Mouse (Mus musculus) MEL (cell line): ENCODE results near the gene Gm10663. TPM values are rescaled to one million over a fixed set of nuclear protein-coding genes. Genes with fewer than 3 reads are reported as not detected.

Experiments used
- DNase-seq: peaks from one replicate; pipeline ENCODE4 v3.0.0; 2011; ENCODE audit warnings: low read depth, low spot score
- H3K27ac ChIP-seq: 2 replicates; pipeline ENCODE4 v1.5.1; 2012; ENCODE audit warnings: low read depth, mild to moderate bottlenecking, control low read depth, low read length, moderate library complexity; ENCODE audit not compliant: control insufficient read depth
- H3K27me3 ChIP-seq, 2 experiments: fragments of 150-350 bp in 1 of 2; sonication (generic) in 1 of 2; 2 replicates each; pipeline ENCODE4 v1.6.1; 2012; ENCODE audit warnings: low read length in 2 of 2, mild to moderate bottlenecking in 2 of 2, improper control_type of control experiment in 1 of 2, moderate library complexity in 1 of 2; ENCODE audit not compliant: insufficient read depth in 2 of 2, control insufficient read depth in 1 of 2
- H3K36me3 ChIP-seq, 2 experiments: 2 replicates each; pipeline ENCODE4 v1.6.1; 2012 to 2014; ENCODE audit warnings: low read length in 2 of 2, improper control_type of control experiment in 1 of 2, inconsistent platforms in 1 of 2, mild to moderate bottlenecking in 1 of 2; ENCODE audit not compliant: insufficient read depth in 2 of 2, control insufficient read depth in 1 of 2
- H3K4me1 ChIP-seq, 2 experiments: fragments of 150-350 bp in 1 of 2; sonication (generic) in 1 of 2; 2 replicates each; pipeline ENCODE4 v1.6.1; 2012; ENCODE audit warnings: low read length in 2 of 2, improper control_type of control experiment in 1 of 2, mild to moderate bottlenecking in 1 of 2; ENCODE audit not compliant: insufficient read depth in 2 of 2, control insufficient read depth in 1 of 2
- H3K4me3 ChIP-seq, 2 experiments: fragments of 150-350 bp in 1 of 2; sonication (generic) in 1 of 2; 2 replicates each; pipeline ENCODE4 v1.5.1; 2012; ENCODE audit warnings: low read depth in 2 of 2, low read length in 2 of 2, mild to moderate bottlenecking in 2 of 2, moderate library complexity in 2 of 2, control low read depth in 1 of 2, improper control_type of control experiment in 1 of 2; ENCODE audit not compliant: control insufficient read depth in 1 of 2, insufficient read depth in 1 of 2
- H3K79me2 ChIP-seq: 2 replicates; pipeline ENCODE4 v1.6.1; 2012; ENCODE audit warnings: mild to moderate bottlenecking, low read length, moderate library complexity; ENCODE audit not compliant: control insufficient read depth, poor library complexity, insufficient read depth
- H3K9ac ChIP-seq: 2 replicates; pipeline ENCODE4 v1.6.1; 2012; ENCODE audit warnings: low read depth, mild to moderate bottlenecking, control low read depth, low read length, moderate library complexity; ENCODE audit not compliant: control insufficient read depth, poor library complexity, severe bottlenecking
- H3K9me3 ChIP-seq: fragments of 150-350 bp; sonication (generic); replicated peaks from 2 replicates; pipeline ENCODE4 v1.6.1; 2012; ENCODE audit warnings: mild to moderate bottlenecking, low read length, improper control_type of control experiment, moderate library complexity; ENCODE audit not compliant: insufficient read depth
- BHLHE40 ChIP-seq: IDR thresholded peaks from 2 replicates; pipeline ENCODE4 v1.6.1; 2012; ENCODE audit warnings: low read depth, mild to moderate bottlenecking, inconsistent platforms, low read length, improper control_type of control experiment, borderline replicate concordance
- CTCF ChIP-seq, 3 experiments: IDR thresholded peaks in 2 of 3; conservative IDR thresholded peaks in 1 of 3; 2 replicates each; pipeline ENCODE4 v1.5.1; 2011 to 2012; ENCODE audit warnings: low read length in 3 of 3, low read depth in 2 of 3, mild to moderate bottlenecking in 2 of 3, improper control_type of control experiment in 1 of 3, inconsistent platforms in 1 of 3, mixed read lengths in 1 of 3, moderate library complexity in 1 of 3; ENCODE audit not compliant: control insufficient read depth in 1 of 3, insufficient read depth in 1 of 3, poor library complexity in 1 of 3, severe bottlenecking in 1 of 3
- ELF1 ChIP-seq: IDR thresholded peaks from 2 replicates; pipeline ENCODE4 v1.6.1; 2014; ENCODE audit warnings: low read depth, mild to moderate bottlenecking, inconsistent platforms, low read length, improper control_type of control experiment, moderate library complexity
- EP300 ChIP-seq, 2 experiments: IDR thresholded peaks; 2 replicates each; pipeline ENCODE4 v1.6.1; 2011; ENCODE audit warnings: improper control_type of control experiment in 2 of 2, low read length in 2 of 2, low read depth in 1 of 2, mild to moderate bottlenecking in 1 of 2
- JUND ChIP-seq: IDR thresholded peaks from 2 replicates; pipeline ENCODE4 v1.6.1; 2011; ENCODE audit warnings: low read depth, mild to moderate bottlenecking, improper control_type of control experiment, low read length
- KAT2A ChIP-seq: conservative IDR thresholded peaks from 2 replicates; pipeline ENCODE4 v1.6.1; 2012; ENCODE audit warnings: low read depth, low read length, improper control_type of control experiment, inconsistent platforms
- MAZ ChIP-seq: IDR thresholded peaks from 2 replicates; pipeline ENCODE4 v1.6.1; 2012; ENCODE audit warnings: low read depth, mild to moderate bottlenecking, inconsistent platforms, low read length, improper control_type of control experiment
- MEF2A ChIP-seq: IDR thresholded peaks from 2 replicates; pipeline ENCODE4 v1.6.1; 2014; ENCODE audit warnings: low read depth, mild to moderate bottlenecking, inconsistent platforms, low read length, improper control_type of control experiment; ENCODE audit not compliant: poor library complexity, insufficient replicate concordance, severe bottlenecking; ENCODE audit errors: extremely low read depth
- MXI1 ChIP-seq: IDR thresholded peaks from 2 replicates; pipeline ENCODE4 v1.6.1; 2011; ENCODE audit warnings: mild to moderate bottlenecking, low read depth, low read length, improper control_type of control experiment
- NELFE ChIP-seq: IDR thresholded peaks from 2 replicates; pipeline ENCODE4 v1.6.1; 2011; ENCODE audit warnings: low read depth, low read length, improper control_type of control experiment
- NRF1 ChIP-seq: IDR thresholded peaks from 2 replicates; pipeline ENCODE4 v1.6.1; 2014; ENCODE audit warnings: low read depth, mild to moderate bottlenecking, inconsistent platforms, low read length, improper control_type of control experiment, moderate library complexity; ENCODE audit not compliant: poor library complexity, insufficient read depth, severe bottlenecking
- POLR2A ChIP-seq, 2 experiments: IDR thresholded peaks; 2 replicates each; pipeline ENCODE4 v1.6.1; 2011 to 2012; ENCODE audit warnings: low read length in 2 of 2, mild to moderate bottlenecking in 2 of 2, control low read depth in 1 of 2, improper control_type of control experiment in 1 of 2, low read depth in 1 of 2, moderate library complexity in 1 of 2; ENCODE audit not compliant: control insufficient read depth in 1 of 2, insufficient read depth in 1 of 2, poor library complexity in 1 of 2
- POLR2AphosphoS2 ChIP-seq: IDR thresholded peaks from 2 replicates; pipeline ENCODE4 v1.6.1; 2011; ENCODE audit warnings: low read length, improper control_type of control experiment
- RAD21 ChIP-seq: IDR thresholded peaks from 2 replicates; pipeline ENCODE4 v1.6.1; 2011; ENCODE audit warnings: mild to moderate bottlenecking, low read depth, low read length, improper control_type of control experiment
- TBP ChIP-seq: IDR thresholded peaks from 2 replicates; pipeline ENCODE4 v1.8.0; 2011; ENCODE audit warnings: low read depth, low read length, improper control_type of control experiment
- UBTF ChIP-seq: IDR thresholded peaks from 2 replicates; pipeline ENCODE4 v1.6.1; 2012; ENCODE audit warnings: low read depth, mild to moderate bottlenecking, inconsistent platforms, low read length, improper control_type of control experiment, moderate library complexity, borderline replicate concordance; ENCODE audit not compliant: insufficient read depth
- USF2 ChIP-seq, 2 experiments: IDR thresholded peaks; 2 replicates each; pipeline ENCODE4 v1.6.1; 2011 to 2012; ENCODE audit warnings: improper control_type of control experiment in 2 of 2, low read length in 2 of 2, borderline replicate concordance in 1 of 2, inconsistent platforms in 1 of 2, low read depth in 1 of 2, mild to moderate bottlenecking in 1 of 2; ENCODE audit not compliant: insufficient read depth in 1 of 2
- ZKSCAN1 ChIP-seq: IDR thresholded peaks from 2 replicates; pipeline ENCODE4 v1.6.1; 2012; ENCODE audit warnings: low read depth, mild to moderate bottlenecking, inconsistent platforms, low read length, improper control_type of control experiment, moderate library complexity
- ZMIZ1 ChIP-seq: IDR thresholded peaks from 2 replicates; pipeline ENCODE4 v1.6.1; 2012; ENCODE audit warnings: low read depth, mild to moderate bottlenecking, inconsistent platforms, low read length, improper control_type of control experiment, moderate library complexity
- polyA plus RNA-seq, 2 experiments: library from polyadenylated mRNA; stranded (reverse) in 1 of 2; unstranded in 1 of 2; fragments of >175 nt in 1 of 2; fragments of >200 nt in 1 of 2; gene quantifications; 2 replicates each; pipeline versions ENCODE4 v1.2.1 to v1.2.4; 2012; ENCODE audit warnings: low replicate concordance in 2 of 2, low read depth in 1 of 2; ENCODE audit not compliant: insufficient read length in 2 of 2, insufficient read depth in 1 of 2, missing spikeins in 1 of 2
- total RNA-seq: library from RNA; depleted of rRNA; stranded (reverse); fragments of 300-350 nt; gene quantifications from 2 replicates; pipeline ENCODE4 v1.2.3, GENCODE M21; 2012

Gm10663 gene
- total and polyA plus RNA-seq, 3 experiments = not detected

- TF ChIP-seq ZMIZ1 (no peak), ZKSCAN1 (no peak), NELFE (no peak)
- no peaks in the 10 kb centered on the region for H3K36me3 ChIP-seq
- H3K9me3 ChIP-seq = no peaks in the 10 kb centered on the region
- no peaks in the 10 kb centered on the region for H3K79me2 ChIP-seq
- no peak overlapping the region for H3K27ac ChIP-seq
- H3K4me1 ChIP-seq = no peaks in the 10 kb centered on the region
- no peaks in the 10 kb centered on the region for H3K27me3 ChIP-seq
- no peak for DNase-seq
- H3K4me3 ChIP-seq = no peak overlapping the region
- H3K9ac ChIP-seq = no peak overlapping the region
Measured at GRCm38 (mm10) chr8:65047801-65048200, 27.0 kb upstream of the Gm10663 start.

GRCm38 (mm10) chr8:65053554-65053953, 21.3 kb upstream of the Gm10663 start:
- Histone ChIP-seq H3K27ac (no peak overlapping the region), H3K4me1 (no peaks in the 10 kb centered on the region), H3K36me3 (no peaks in the 10 kb centered on the region), H3K27me3 (no peaks in the 10 kb centered on the region), H3K4me3 (no peak overlapping the region), H3K9ac (no peak overlapping the region), H3K79me2 (no peaks in the 10 kb centered on the region), H3K9me3 (no peaks in the 10 kb centered on the region)
- TF ChIP-seq CTCF (IDR thresholded peaks at IDR 0.05 in 2 of 3, conservative IDR thresholded peaks at IDR 0.05 in 1 of 3; ENCODE audit: control insufficient read depth in 1 of 3, insufficient read depth in 1 of 3, low read depth in 2 of 3, low read length in 3 of 3, poor library complexity in 1 of 3, severe bottlenecking in 1 of 3) (no peak), RAD21 (no peak), JUND (no peak), MAZ (no peak)
- no peak for DNase-seq

GRCm38 (mm10) chr8:65053968-65054367, 20.9 kb upstream of the Gm10663 start:
- no peaks in the 10 kb centered on the region for H3K36me3 ChIP-seq
- no peaks in the 10 kb centered on the region for H3K9me3 ChIP-seq
- H3K4me3 ChIP-seq = no peak overlapping the region
- no peaks in the 10 kb centered on the region for H3K4me1 ChIP-seq
- no peaks in the 10 kb centered on the region for H3K27me3 ChIP-seq
- H3K79me2 ChIP-seq = no peaks in the 10 kb centered on the region
- no peak overlapping the region for H3K27ac ChIP-seq
- no peak for DNase-seq
- no peak overlapping the region for H3K9ac ChIP-seq
- TF ChIP-seq POLR2A (IDR thresholded peaks at IDR 0.05; ENCODE audit: control insufficient read depth in 1 of 2, insufficient read depth in 1 of 2, low read depth in 1 of 2, low read length in 2 of 2, poor library complexity in 1 of 2) (no peak), JUND (no peak), CTCF (IDR thresholded peaks at IDR 0.05 in 2 of 3, conservative IDR thresholded peaks at IDR 0.05 in 1 of 3; ENCODE audit: control insufficient read depth in 1 of 3, insufficient read depth in 1 of 3, low read depth in 2 of 3, low read length in 3 of 3, poor library complexity in 1 of 3, severe bottlenecking in 1 of 3) (no peak), MEF2A (no peak), BHLHE40 (no peak), USF2 (IDR thresholded peaks at IDR 0.05; ENCODE audit: borderline replicate concordance in 1 of 2, insufficient read depth in 1 of 2, low read depth in 1 of 2, low read length in 2 of 2) (no peak), EP300 (IDR thresholded peaks at IDR 0.05; ENCODE audit: low read depth in 1 of 2, low read length in 2 of 2) (no peak), POLR2AphosphoS2 (no peak), ZMIZ1 (no peak), NRF1 (no peak), MXI1 (no peak), ELF1 (no peak), KAT2A (no peak), TBP (no peak), NELFE (no peak), UBTF (no peak)
